Mouse (Mus musculus): ENCODE data around the gene Zfp341. TPM values are rescaled to one million over a fixed set of nuclear protein-coding genes. Genes with fewer than 3 reads are reported as not detected.

Gene Zfp341
- polyA plus RNA-seq, 1 experiment from 2014 or later: 1.3 TPM

DNA sequence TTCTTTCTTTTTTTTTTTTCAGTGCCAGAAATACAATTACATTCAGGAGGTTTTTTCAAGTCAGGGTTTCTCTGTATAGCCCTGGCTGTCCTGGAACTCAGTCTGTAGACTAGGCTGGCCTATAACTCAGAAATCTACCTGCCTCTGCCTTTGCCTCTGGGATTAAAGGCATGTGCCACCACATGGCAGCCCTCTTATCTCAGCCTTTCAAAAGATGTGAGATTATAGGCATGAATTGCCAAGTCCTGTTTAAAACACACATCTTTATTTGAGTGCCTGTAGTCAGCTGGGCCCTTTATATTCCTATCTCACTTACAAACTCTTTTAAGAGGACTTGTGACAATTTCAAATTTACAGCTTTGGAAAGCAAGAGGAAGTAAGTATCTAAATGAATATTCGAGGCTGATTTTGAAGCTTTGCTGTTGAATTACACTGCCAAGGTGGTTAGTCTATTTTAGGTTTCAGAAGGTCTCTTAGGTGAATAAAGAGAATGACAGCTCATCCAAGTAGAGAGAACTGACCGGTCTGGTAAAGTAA lies 42.8 kb downstream of the Zfp341 start:
- no peaks in the 10 kb centered on the region for H3K9me3 ChIP-seq (ENCODE audit: control insufficient read depth, low read length)
- H3K9ac ChIP-seq (ENCODE audit: low read depth, low read length): no peak overlapping the region
- ATAC-seq (ENCODE audit: low FRiP score, low TSS enrichment): no peak
- H3K4me2 ChIP-seq (replicated peaks; ENCODE audit: low read depth, low read length): peak overlapping the region; percentile 39
- WGBS: 61% methylated on average over 2 of the region's 2 CpGs
- no peak overlapping the region; the same call in 1 of the 2 replicates for H3K4me3 ChIP-seq (ENCODE audit: low read length)
- peaks cover 8% of the 10 kb centered on the region; the same call in 1 of the 2 replicates for H3K36me3 ChIP-seq (ENCODE audit: control insufficient read depth, insufficient read depth, low read length)
- peaks cover 18% of the 10 kb centered on the region for H3K4me1 ChIP-seq (ENCODE audit: control insufficient read depth, insufficient read depth, low read length)
- no peaks in the 10 kb centered on the region for H3K27me3 ChIP-seq (ENCODE audit: control insufficient read depth, insufficient read depth, low read length)
- no peak overlapping the region for H3K27ac ChIP-seq (ENCODE audit: low read depth, low read length)

DNA sequence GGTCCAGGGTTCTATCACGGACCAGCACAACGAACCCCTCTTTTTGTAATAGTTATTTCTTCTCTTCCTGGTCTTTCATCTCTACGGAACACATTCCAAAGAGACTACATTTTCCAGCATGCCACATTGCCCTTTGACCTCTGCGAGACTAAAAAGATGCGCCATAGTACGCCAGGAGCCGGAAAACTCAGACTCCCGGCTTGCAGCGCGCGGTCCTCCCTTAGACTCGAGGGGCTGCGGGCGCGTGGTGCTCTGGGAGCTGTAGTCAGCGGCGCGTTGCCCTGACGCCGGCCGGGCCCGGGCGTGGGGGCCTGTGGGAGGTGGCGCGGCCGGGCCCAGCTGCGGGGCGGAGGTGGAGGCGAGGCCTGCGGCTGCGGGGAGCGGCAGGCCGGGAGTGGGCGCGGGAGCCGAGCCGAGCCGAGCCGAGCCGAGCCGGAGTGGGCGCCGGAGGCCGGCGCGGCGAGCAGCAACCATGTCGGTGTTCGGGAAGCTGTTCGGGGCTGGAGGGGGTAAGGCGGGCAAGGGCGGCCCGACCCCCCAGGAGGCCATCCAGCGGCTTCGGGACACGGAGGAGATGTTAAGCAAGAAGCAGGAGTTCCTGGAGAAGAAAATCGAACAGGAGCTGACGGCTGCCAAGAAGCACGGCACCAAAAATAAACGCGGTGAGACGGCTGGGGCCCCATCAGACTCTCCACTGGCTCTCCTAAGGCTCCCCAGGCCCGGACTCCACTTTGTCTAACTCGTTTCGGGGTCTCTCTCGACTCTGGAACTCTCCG lies 43.8 kb downstream of the Zfp341 start:
- WGBS: under 1% methylated on average over 66 of the region's 67 CpGs
- peaks cover 18% of the 10 kb centered on the region for H3K4me1 ChIP-seq (ENCODE audit: control insufficient read depth, insufficient read depth, low read length)
- ATAC-seq (ENCODE audit: low FRiP score, low TSS enrichment): peak; percentile 99
- no peaks in the 10 kb centered on the region for H3K9me3 ChIP-seq (ENCODE audit: control insufficient read depth, low read length)
- H3K27me3 ChIP-seq (ENCODE audit: control insufficient read depth, insufficient read depth, low read length): no peaks in the 10 kb centered on the region
- peak overlapping the region; percentile 89 for H3K9ac ChIP-seq (ENCODE audit: low read depth, low read length)
- peak overlapping the region; percentile 89 for H3K4me2 ChIP-seq (replicated peaks; ENCODE audit: low read depth, low read length)
- peak overlapping the region; percentile 78 for H3K4me3 ChIP-seq (ENCODE audit: low read length)
- H3K27ac ChIP-seq (ENCODE audit: low read depth, low read length): peak overlapping the region; percentile 76; the same call in 1 of the 2 replicates
- H3K36me3 ChIP-seq (ENCODE audit: control insufficient read depth, insufficient read depth, low read length): peaks cover 15% of the 10 kb centered on the region; the same call in 1 of the 2 replicates

DNA sequence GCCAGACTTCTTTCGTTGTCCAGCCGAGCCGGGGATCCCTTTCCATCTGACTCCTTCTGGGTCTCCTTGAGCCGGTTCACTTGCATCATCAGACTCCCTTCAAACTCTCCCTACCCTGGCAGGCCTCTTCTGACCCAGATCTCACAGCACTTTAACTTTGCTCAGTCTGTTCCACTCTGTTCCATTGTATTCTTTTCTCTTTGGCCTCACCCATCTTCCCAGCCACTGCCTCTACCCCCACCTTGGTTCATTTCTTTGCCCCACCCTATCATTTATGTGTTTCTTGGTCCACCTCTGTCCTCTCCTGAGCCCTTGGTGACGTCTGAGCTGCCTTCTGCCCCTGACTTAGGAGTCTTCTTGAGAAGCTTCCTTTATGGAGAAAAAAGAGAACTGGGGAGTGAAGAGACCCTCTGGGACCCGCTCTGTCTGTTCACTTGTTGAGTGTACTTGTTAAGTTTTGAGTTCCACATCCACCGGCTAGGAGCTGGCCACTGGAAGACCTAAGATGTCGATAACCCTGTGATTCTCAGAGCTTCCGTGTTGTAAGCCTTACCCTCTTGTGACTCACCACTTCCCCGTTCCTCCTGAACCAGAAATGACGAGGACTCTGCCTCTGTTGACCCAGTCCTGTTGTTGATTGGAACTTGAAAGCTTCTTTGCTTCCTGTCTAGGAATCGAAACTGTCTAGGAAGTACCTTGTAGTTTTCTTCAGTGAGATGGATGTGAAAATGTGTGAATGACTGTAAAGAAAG lies 44.6 kb downstream of the Zfp341 start:
- peak overlapping the region; percentile 76; the same call in 1 of the 2 replicates for H3K27ac ChIP-seq (ENCODE audit: low read depth, low read length)
- H3K36me3 ChIP-seq (ENCODE audit: control insufficient read depth, insufficient read depth, low read length): peaks cover 15% of the 10 kb centered on the region; the same call in 1 of the 2 replicates
- peaks cover 18% of the 10 kb centered on the region for H3K4me1 ChIP-seq (ENCODE audit: control insufficient read depth, insufficient read depth, low read length)
- H3K9ac ChIP-seq (ENCODE audit: low read depth, low read length): peak overlapping the region; percentile 89
- peak overlapping the region; percentile 89 for H3K4me2 ChIP-seq (replicated peaks; ENCODE audit: low read depth, low read length)
- H3K27me3 ChIP-seq (ENCODE audit: control insufficient read depth, insufficient read depth, low read length): no peaks in the 10 kb centered on the region
- peak overlapping the region; percentile 78 for H3K4me3 ChIP-seq (ENCODE audit: low read length)
- ATAC-seq (ENCODE audit: low FRiP score, low TSS enrichment): no peak
- H3K9me3 ChIP-seq (ENCODE audit: control insufficient read depth, low read length): no peaks in the 10 kb centered on the region
- WGBS: 5% methylated on average over 12 of the region's 12 CpGs

DNA sequence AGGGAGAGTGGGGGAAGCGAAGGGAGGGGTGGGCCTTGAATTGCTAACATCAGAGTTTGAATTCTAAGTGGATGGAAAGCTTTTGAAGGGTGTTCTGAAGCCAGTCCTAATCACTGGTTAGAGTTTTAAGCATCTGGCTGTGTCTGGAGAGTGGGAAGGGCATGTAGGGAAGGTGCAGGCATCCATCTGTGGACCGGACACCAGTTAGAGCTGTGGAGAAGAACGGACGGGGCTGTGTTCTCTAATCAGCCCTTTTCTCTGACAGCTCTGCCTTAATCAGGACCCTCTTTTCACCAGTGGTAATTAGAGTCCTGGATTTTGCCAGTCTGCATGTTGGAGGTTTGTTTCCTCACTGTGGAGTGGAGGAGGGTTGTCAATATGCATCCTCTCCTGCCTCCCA lies 46.0 kb downstream of the Zfp341 start:
- Histone ChIP-seq H3K36me3 (ENCODE audit: control insufficient read depth, insufficient read depth, low read length) (peaks cover 15% of the 10 kb centered on the region; the same call in 1 of the 2 replicates), H3K9me3 (ENCODE audit: control insufficient read depth, low read length) (no peaks in the 10 kb centered on the region), H3K4me2 (replicated peaks; ENCODE audit: low read depth, low read length) (peak overlapping the region; percentile 89; the same call in 1 of the 2 replicates), H3K9ac (ENCODE audit: low read depth, low read length) (peak overlapping the region; percentile 34; the same call in 1 of the 2 replicates), H3K4me1 (ENCODE audit: control insufficient read depth, insufficient read depth, low read length) (peaks cover 18% of the 10 kb centered on the region), H3K4me3 (ENCODE audit: low read length) (peak overlapping the region; percentile 7; the same call in 1 of the 2 replicates), H3K27me3 (ENCODE audit: control insufficient read depth, insufficient read depth, low read length) (no peaks in the 10 kb centered on the region), H3K27ac (ENCODE audit: low read depth, low read length) (no peak overlapping the region)
- WGBS: 89% methylated on average over 4 of the region's 4 CpGs
- no peak for ATAC-seq (ENCODE audit: low FRiP score, low TSS enrichment)

DNA sequence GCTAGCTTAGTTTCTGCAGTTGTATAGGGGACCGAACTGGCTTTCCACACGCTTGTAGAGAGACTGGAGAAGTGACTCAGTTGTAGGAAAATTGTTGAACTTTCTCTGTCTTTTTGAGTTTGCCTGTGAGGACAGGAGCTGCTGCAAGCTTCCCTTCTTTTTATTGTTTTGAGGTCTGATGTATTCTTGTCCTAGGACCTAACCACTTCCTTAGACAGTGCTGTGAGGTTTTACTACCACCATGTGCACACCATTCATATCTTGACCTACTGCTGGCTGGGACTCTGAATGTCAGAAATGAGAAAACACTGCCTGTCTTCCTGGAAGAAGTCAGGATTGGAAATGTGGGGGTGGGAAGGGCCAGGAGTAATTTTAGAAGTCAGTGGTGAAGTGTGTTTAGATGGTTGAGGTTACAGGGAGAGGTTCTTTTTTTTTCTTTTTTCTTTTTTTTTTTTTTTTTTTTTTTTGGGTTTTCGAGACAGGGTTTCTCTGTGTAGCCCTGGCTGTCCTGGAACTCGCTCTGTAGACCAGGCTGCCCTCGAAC lies 46.5 kb downstream of the Zfp341 start:
- Histone ChIP-seq H3K27me3 (ENCODE audit: control insufficient read depth, insufficient read depth, low read length) (no peaks in the 10 kb centered on the region), H3K4me1 (ENCODE audit: control insufficient read depth, insufficient read depth, low read length) (peaks cover 18% of the 10 kb centered on the region), H3K36me3 (ENCODE audit: control insufficient read depth, insufficient read depth, low read length) (peaks cover 15% of the 10 kb centered on the region; the same call in 1 of the 2 replicates), H3K4me2 (replicated peaks; ENCODE audit: low read depth, low read length) (peak overlapping the region; percentile 17; the same call in 1 of the 2 replicates), H3K27ac (ENCODE audit: low read depth, low read length) (no peak overlapping the region), H3K4me3 (ENCODE audit: low read length) (peak overlapping the region; percentile 7; the same call in 1 of the 2 replicates), H3K9me3 (ENCODE audit: control insufficient read depth, low read length) (no peaks in the 10 kb centered on the region), H3K9ac (ENCODE audit: low read depth, low read length) (peak overlapping the region; percentile 34; the same call in 1 of the 2 replicates)
- no peak for ATAC-seq (ENCODE audit: low FRiP score, low TSS enrichment)
- 85% methylated on average over 4 of the region's 5 CpGs for WGBS

DNA sequence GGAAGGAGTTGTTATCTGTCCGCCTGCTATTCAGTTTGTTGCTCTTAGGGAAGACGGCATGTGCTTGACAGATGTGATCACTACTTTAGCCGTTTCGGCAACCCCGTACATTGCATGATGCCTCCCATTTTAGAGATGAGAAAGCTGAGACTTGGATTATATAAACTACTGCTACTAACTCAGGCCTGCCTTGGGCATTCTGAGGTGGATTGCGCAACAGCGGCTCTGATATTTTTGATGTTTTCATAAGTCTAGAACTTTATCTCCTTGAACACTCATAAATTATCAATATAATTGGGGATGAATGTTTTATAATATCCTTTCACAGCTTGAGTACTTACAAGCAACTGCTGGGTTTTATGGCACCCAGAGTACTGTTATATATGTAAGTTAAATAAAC lies 55.6 kb downstream of the Zfp341 start:
- H3K27ac ChIP-seq (ENCODE audit: low read depth, low read length): no peak overlapping the region
- no peak overlapping the region for H3K4me3 ChIP-seq (ENCODE audit: low read length)
- no peak for ATAC-seq (ENCODE audit: low FRiP score, low TSS enrichment)
- no peaks in the 10 kb centered on the region; the same call in 1 of the 2 replicates for H3K36me3 ChIP-seq (ENCODE audit: control insufficient read depth, insufficient read depth, low read length)
- H3K4me1 ChIP-seq (ENCODE audit: control insufficient read depth, insufficient read depth, low read length): no peaks in the 10 kb centered on the region
- no peaks in the 10 kb centered on the region for H3K27me3 ChIP-seq (ENCODE audit: control insufficient read depth, insufficient read depth, low read length)
- no peaks in the 10 kb centered on the region for H3K9me3 ChIP-seq (ENCODE audit: control insufficient read depth, low read length)
- no peak overlapping the region for H3K9ac ChIP-seq (ENCODE audit: low read depth, low read length)
- WGBS: 69% methylated on average over 7 of the region's 7 CpGs
- H3K4me2 ChIP-seq (replicated peaks; ENCODE audit: low read depth, low read length): no peak overlapping the region

DNA sequence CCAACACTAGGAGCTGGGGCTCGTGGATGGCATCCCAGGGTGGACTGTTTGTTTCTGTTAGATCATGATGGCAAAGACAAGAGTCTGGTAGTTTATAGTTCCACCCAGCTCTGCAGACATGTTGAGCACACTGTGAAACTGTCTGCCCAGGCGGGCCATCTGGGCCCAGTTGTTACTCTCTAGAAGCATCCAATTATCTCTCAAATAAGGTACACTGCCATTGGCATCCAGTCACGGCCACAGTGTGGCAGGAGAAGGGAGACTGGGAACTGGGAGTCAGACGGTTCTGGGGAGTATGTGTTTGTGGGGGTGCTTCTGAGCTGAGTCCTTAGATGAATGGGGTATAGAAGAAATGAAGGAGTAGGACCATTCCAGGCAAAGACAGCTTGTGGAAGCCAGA lies 57.0 kb downstream of the Zfp341 start:
- H3K36me3 ChIP-seq (ENCODE audit: control insufficient read depth, insufficient read depth, low read length): no peaks in the 10 kb centered on the region; the same call in 1 of the 2 replicates
- H3K27me3 ChIP-seq (ENCODE audit: control insufficient read depth, insufficient read depth, low read length): no peaks in the 10 kb centered on the region
- ATAC-seq (ENCODE audit: low FRiP score, low TSS enrichment): no peak
- H3K4me1 ChIP-seq (ENCODE audit: control insufficient read depth, insufficient read depth, low read length): peaks cover 5% of the 10 kb centered on the region; the same call in 1 of the 2 replicates
- no peak overlapping the region for H3K9ac ChIP-seq (ENCODE audit: low read depth, low read length)
- no peak overlapping the region for H3K4me3 ChIP-seq (ENCODE audit: low read length)
- H3K4me2 ChIP-seq (replicated peaks; ENCODE audit: low read depth, low read length): no peak overlapping the region
- H3K9me3 ChIP-seq (ENCODE audit: control insufficient read depth, low read length): no peaks in the 10 kb centered on the region
- H3K27ac ChIP-seq (ENCODE audit: low read depth, low read length): no peak overlapping the region
- WGBS: 66% methylated on average over 4 of the region's 4 CpGs

DNA sequence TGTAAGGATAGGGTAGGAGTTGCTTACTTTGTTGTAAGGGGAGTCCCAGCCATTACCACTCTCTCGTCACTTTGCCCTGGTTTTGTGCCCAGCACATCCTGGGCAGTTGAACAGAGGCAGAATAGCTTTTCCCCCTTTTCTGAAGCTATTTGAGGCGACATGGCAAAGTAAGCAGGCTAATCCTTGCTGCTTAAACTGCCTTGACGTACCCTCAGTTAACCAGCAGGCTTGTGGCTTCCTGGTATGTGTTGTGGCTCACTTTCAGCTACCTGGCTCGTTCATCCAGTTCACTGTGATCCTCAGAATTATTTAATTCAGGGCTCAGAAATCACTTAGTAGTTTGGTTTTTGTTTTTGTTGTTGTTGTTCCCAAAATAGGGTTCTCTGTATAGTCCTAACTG lies 57.6 kb downstream of the Zfp341 start:
- no peak for ATAC-seq (ENCODE audit: low FRiP score, low TSS enrichment)
- 82% methylated on average over 4 of the region's 4 CpGs for WGBS
- H3K27ac ChIP-seq (ENCODE audit: low read depth, low read length): no peak overlapping the region
- peaks cover 5% of the 10 kb centered on the region; the same call in 1 of the 2 replicates for H3K4me1 ChIP-seq (ENCODE audit: control insufficient read depth, insufficient read depth, low read length)
- H3K4me2 ChIP-seq (replicated peaks; ENCODE audit: low read depth, low read length): no peak overlapping the region
- no peak overlapping the region for H3K9ac ChIP-seq (ENCODE audit: low read depth, low read length)
- H3K36me3 ChIP-seq (ENCODE audit: control insufficient read depth, insufficient read depth, low read length): no peaks in the 10 kb centered on the region; the same call in 1 of the 2 replicates
- H3K9me3 ChIP-seq (ENCODE audit: control insufficient read depth, low read length): no peaks in the 10 kb centered on the region
- no peak overlapping the region for H3K4me3 ChIP-seq (ENCODE audit: low read length)
- H3K27me3 ChIP-seq (ENCODE audit: control insufficient read depth, insufficient read depth, low read length): no peaks in the 10 kb centered on the region
